Mouse (Mus musculus) neural tube, embryonic 13.5 days (tissue): ENCODE data around the gene Cul7. TPM values are rescaled to one million over a fixed set of nuclear protein-coding genes. Genes with fewer than 3 reads are reported as not detected.

Experiments used
- ATAC-seq: fragments of 200-750 bp; cut with Nextera tagmentation; 2 replicates; pipeline ENCODE4 v1.8.0; 2017; ENCODE audit warnings: low read depth, mild to moderate bottlenecking, moderate TSS enrichment, moderate library complexity
- H3K27ac ChIP-seq: fragments of 300-500 bp; sonication (generic); replicated peaks from 2 replicates; pipeline ENCODE4 v1.5.1; 2015; ENCODE audit warnings: moderate library complexity, mild to moderate bottlenecking, inconsistent platforms
- H3K27me3 ChIP-seq: fragments of 300-500 bp; sonication (generic); 2 replicates; pipeline ENCODE4 v1.6.1; 2015; ENCODE audit warnings: mild to moderate bottlenecking, inconsistent platforms
- H3K36me3 ChIP-seq: fragments of 300-500 bp; sonication (generic); 2 replicates; pipeline ENCODE4 v1.6.1; 2015; ENCODE audit warnings: mild to moderate bottlenecking, inconsistent platforms
- H3K4me1 ChIP-seq: fragments of 300-500 bp; sonication (generic); replicated peaks from 2 replicates; pipeline ENCODE4 v1.6.1; 2015; ENCODE audit warnings: inconsistent platforms
- H3K4me2 ChIP-seq: fragments of 300-500 bp; sonication (generic); 2 replicates; pipeline ENCODE4 v1.6.1; 2015; ENCODE audit warnings: inconsistent platforms, mild to moderate bottlenecking, moderate library complexity
- H3K4me3 ChIP-seq: fragments of 300-500 bp; sonication (generic); 2 replicates; pipeline ENCODE4 v1.5.1; 2015; ENCODE audit warnings: mild to moderate bottlenecking, inconsistent platforms
- H3K9ac ChIP-seq: fragments of 300-500 bp; sonication (generic); 2 replicates; pipeline ENCODE4 v1.6.1; 2015; ENCODE audit warnings: moderate library complexity, mild to moderate bottlenecking, inconsistent platforms
- H3K9me3 ChIP-seq: fragments of 300-500 bp; sonication (generic); 2 replicates; pipeline ENCODE4 v1.6.1; 2016; ENCODE audit warnings: inconsistent platforms
- WGBS: fragments of 180-500 bp; shearing (Covaris S2); methylation state at CpG from one replicate; pipeline ENCODE4 v1.1.7; 2015; 5-methylcytosine and 5-hydroxymethylcytosine counted together
- polyA plus RNA-seq: library from polyadenylated mRNA; unstranded; fragments of >200 nt; fragmentation: Nextera tagmentation; extraction: Ambion mirVana; gene quantifications from 2 replicates; pipeline ENCODE4 v1.2.1, GENCODE M21; 2015

Gene Cul7
- polyA plus RNA-seq, 1 experiment from 2014 or later, result 40.0 TPM

- Histone ChIP-seq H3K9ac (peak overlapping the region; percentile 60), H3K9me3 (no peaks in the 10 kb centered on the region), H3K4me3 (no peak overlapping the region), H3K36me3 (no peaks in the 10 kb centered on the region), H3K4me2 (peak overlapping the region; percentile 36), H3K27ac (peak overlapping the region; percentile 84), H3K27me3 (no peaks in the 10 kb centered on the region), H3K4me1 (peaks cover 73% of the 10 kb centered on the region)
- ATAC-seq, result no peak
- WGBS, result 9% methylated on average over 6 of the region's 6 CpGs
These were observed 31.8 kb upstream of the Cul7 start for GRCm38 (mm10) chr17:46618394-46618768.

GRCm38 (mm10) chr17:46618769-46619682 lies 31.1 kb upstream of the Cul7 start:
- 7% methylated on average over 27 of the region's 27 CpGs for WGBS
- H3K9me3 ChIP-seq, result no peaks in the 10 kb centered on the region
- no peaks in the 10 kb centered on the region for H3K36me3 ChIP-seq
- H3K4me2 ChIP-seq, result peak overlapping the region; percentile 36
- H3K27me3 ChIP-seq, result no peaks in the 10 kb centered on the region
- H3K4me1 ChIP-seq, result peaks cover 73% of the 10 kb centered on the region
- peak overlapping the region; percentile 5; the same call in 1 of the 2 replicates for H3K4me3 ChIP-seq
- 0 out of 2 replicates have a peak, but pooled peaks have one; percentile 34 for ATAC-seq
- peak overlapping the region; percentile 84 for H3K27ac ChIP-seq
- peak overlapping the region; percentile 60 for H3K9ac ChIP-seq

GRCm38 (mm10) chr17:46619683-46620357 lies 30.3 kb upstream of the Cul7 start:
- no peaks in the 10 kb centered on the region for H3K36me3 ChIP-seq
- H3K4me1 ChIP-seq, result peaks cover 79% of the 10 kb centered on the region
- ATAC-seq, result no peak

DNA sequence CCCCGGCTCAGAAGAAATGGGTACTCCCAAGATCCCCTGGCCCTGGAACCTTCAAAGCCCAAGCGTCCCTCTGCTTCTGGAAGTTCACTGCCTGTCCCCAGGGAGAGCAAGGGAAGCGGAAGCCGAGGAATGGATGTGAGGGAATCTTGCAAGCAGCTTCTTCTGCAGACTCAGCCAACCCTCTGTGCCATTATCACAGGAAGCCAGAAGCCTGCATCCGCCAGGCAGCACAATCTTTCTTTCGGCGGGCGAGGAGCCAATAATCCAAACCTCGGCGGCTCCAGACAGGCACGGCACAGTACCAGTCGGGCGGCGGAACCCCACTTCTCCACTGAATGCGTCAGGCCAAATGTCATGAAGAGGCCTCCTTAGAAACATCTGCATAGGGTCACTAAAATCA lies 28.8 kb upstream of the Cul7 start:
- Histone ChIP-seq H3K36me3 (no peaks in the 10 kb centered on the region), H3K9me3 (no peaks in the 10 kb centered on the region), H3K27me3 (no peaks in the 10 kb centered on the region), H3K4me3 (no peak overlapping the region), H3K9ac (peak overlapping the region; percentile 47), H3K4me2 (peak overlapping the region; percentile 26), H3K4me1 (peaks cover 93% of the 10 kb centered on the region), H3K27ac (peak overlapping the region; percentile 74)
- 44% methylated on average over 15 of the region's 15 CpGs for WGBS
- ATAC-seq, result no peak

More at GRCm38 (mm10) chr17:46619683-46620357, 30.3 kb upstream of the Cul7 start:
- Histone ChIP-seq H3K9me3 (no peaks in the 10 kb centered on the region), H3K4me3 (no peak overlapping the region), H3K9ac (peak overlapping the region; percentile 60), H3K27ac (peak overlapping the region; percentile 84), H3K4me2 (peak overlapping the region; percentile 36), H3K27me3 (no peaks in the 10 kb centered on the region)
- 18% methylated on average over 16 of the region's 16 CpGs for WGBS

DNA sequence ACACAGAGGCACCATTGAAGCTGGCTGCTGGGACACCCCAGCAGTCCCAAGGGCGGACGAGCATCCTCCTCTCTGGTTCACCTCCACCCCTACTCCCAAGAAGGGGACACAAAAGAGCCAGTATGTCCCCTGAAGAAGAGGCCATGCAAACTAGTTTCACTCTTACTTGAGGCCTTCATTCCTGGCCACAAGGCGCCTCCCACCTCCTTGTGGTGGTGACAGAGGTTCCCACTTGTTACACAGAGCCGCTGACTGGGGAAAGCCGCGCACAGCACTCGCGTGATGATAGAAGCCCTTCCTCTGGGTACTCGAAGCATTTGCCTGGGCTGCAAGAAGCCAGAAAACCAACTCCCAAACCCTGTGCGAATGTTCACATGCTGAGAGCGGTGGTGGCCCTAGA lies 27.9 kb upstream of the Cul7 start:
- WGBS, result 78% methylated on average over 11 of the region's 11 CpGs
- Histone ChIP-seq H3K4me2 (no peak overlapping the region), H3K27me3 (no peaks in the 10 kb centered on the region), H3K9ac (no peak overlapping the region), H3K36me3 (no peaks in the 10 kb centered on the region), H3K4me1 (peaks cover 97% of the 10 kb centered on the region), H3K27ac (0 out of 2 replicates have a peak overlapping the region, but pooled peaks have one; percentile 74), H3K4me3 (no peak overlapping the region), H3K9me3 (no peaks in the 10 kb centered on the region)
- ATAC-seq, result no peak

GRCm38 (mm10) chr17:46623819-46624557 lies 26.1 kb upstream of the Cul7 start:
- Histone ChIP-seq H3K4me1 (peaks cover 91% of the 10 kb centered on the region), H3K36me3 (no peaks in the 10 kb centered on the region), H3K27ac (0 out of 2 replicates have a peak overlapping the region, but pooled peaks have one; percentile 28), H3K4me2 (peak overlapping the region; percentile 27; the same call in 1 of the 2 replicates), H3K9me3 (no peaks in the 10 kb centered on the region), H3K9ac (peak overlapping the region; percentile 55), H3K4me3 (no peak overlapping the region), H3K27me3 (no peaks in the 10 kb centered on the region)
- WGBS, result 20% methylated on average over 10 of the region's 10 CpGs
- no peak for ATAC-seq

DNA sequence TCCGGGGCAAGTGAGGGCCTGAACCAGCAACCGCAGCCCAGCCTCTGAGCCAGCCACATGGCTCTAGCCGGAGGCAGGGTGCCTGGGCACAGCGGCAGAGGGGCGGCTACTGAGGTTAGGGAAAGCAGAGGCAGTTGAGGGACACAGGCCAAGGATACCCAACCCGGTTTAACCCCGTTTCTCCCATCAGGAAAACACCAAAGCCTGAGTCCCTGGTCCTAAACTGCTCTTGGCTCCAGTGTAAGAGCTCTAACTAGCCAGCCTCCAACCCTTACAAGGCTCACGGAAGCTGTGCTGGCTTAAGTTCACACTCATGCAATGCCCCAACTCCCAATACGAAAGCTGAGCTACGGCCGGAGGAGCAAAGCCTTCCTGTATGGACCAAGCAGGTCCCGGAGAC lies 25.5 kb upstream of the Cul7 start:
- ATAC-seq, result no peak
- no peaks in the 10 kb centered on the region for H3K27me3 ChIP-seq
- H3K9me3 ChIP-seq, result no peaks in the 10 kb centered on the region
- 0 out of 2 replicates have a peak overlapping the region, but pooled peaks have one; percentile 13 for H3K27ac ChIP-seq
- H3K9ac ChIP-seq, result peak overlapping the region; percentile 55
- H3K4me2 ChIP-seq, result peak overlapping the region; percentile 27; the same call in 1 of the 2 replicates
- peaks cover 86% of the 10 kb centered on the region for H3K4me1 ChIP-seq
- no peak overlapping the region for H3K4me3 ChIP-seq
- H3K36me3 ChIP-seq, result no peaks in the 10 kb centered on the region
- 48% methylated on average over 12 of the region's 12 CpGs for WGBS

GRCm38 (mm10) chr17:46627409-46627808 lies 22.7 kb upstream of the Cul7 start:
- 20% methylated on average over 6 of the region's 6 CpGs for WGBS
- H3K27ac ChIP-seq, result no peak overlapping the region
- no peaks in the 10 kb centered on the region for H3K27me3 ChIP-seq
- peak overlapping the region; percentile 98 for H3K4me3 ChIP-seq
- H3K4me2 ChIP-seq, result peak overlapping the region; percentile 82
- H3K36me3 ChIP-seq, result peaks cover 20% of the 10 kb centered on the region
- peak overlapping the region; percentile 99 for H3K9ac ChIP-seq
- H3K4me1 ChIP-seq, result peaks cover 74% of the 10 kb centered on the region
- ATAC-seq, result no peak
- no peaks in the 10 kb centered on the region for H3K9me3 ChIP-seq

DNA sequence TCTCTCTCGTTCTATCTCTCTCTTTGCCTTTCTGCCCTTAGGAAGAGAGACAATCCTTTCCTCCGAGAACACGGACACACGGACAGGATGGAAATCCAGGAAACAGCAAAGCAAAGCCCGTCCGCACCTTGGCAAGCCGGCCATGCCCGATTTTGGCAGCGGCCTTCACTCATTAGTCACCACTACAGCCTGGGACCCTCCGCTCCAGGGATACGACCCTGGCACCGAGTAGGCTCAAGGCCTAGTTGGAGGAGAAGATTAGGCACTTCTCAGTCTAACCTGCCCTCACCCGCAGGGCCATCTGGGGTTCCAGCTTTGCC lies 21.7 kb upstream of the Cul7 start:
- Histone ChIP-seq H3K4me2 (peak overlapping the region; percentile 82), H3K27me3 (no peaks in the 10 kb centered on the region), H3K4me3 (peak overlapping the region; percentile 98), H3K4me1 (peaks cover 66% of the 10 kb centered on the region), H3K9ac (peak overlapping the region; percentile 99), H3K36me3 (peaks cover 30% of the 10 kb centered on the region), H3K27ac (peak overlapping the region; percentile 93), H3K9me3 (no peaks in the 10 kb centered on the region)
- WGBS, result under 1% methylated on average over 13 of the region's 13 CpGs
- ATAC-seq, result peak; percentile 23

DNA sequence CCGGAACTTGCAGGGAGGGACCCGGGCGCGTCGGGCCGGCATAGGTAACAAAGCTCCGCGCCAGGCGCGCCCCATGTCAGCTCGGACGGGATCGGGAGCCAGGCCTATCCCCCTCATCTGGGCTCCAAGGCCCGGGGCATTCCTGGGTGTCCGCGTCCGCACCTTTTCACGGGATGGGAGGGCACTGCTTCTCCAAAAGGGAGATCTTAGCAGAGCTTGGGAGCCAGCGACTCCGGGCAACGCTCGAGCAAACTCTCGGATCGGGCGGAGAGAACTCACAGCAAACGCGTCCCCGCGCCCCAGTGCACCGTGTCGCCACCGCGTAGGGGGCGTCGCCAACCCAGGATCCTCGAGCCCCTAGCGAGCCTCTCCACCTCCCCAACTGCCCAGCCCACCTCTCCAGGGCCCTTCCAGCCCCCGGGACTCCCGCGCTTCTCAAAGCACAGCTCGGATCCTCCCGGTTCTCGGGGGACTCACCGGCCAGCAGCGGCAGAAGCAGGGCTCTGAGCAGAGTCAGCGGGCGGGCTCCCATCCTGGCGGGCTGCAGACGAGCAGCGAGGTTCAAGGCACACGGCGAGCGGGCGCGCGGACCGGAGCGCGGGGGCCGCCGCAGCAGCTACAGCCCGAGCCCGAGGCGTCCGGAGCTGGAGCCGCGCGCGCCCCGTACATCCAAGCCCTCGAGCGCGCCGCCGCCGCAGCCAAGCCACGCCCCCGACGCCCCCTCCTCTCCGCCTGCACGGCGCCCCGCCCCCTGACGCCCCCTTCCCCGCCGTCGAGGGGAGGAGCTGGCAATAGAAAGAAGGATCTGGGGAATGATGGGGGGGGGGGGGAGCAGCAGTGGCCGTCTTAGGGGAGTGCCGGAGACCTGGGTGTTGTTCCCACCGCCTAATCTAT lies 21.1 kb upstream of the Cul7 start, which contains the start of gene Ptk7:
Gene Ptk7, minus strand, starts transcription at position 714 of the 894 bp plus-strand sequence.
- Histone ChIP-seq H3K4me3 (peak within 1 kb of the TSS; percentile 98), H3K4me2 (peak within 1 kb of the TSS; percentile 82), H3K27me3 (no peaks in the 10 kb centered on the region), H3K27ac (peak within 1 kb of the TSS; percentile 93), H3K36me3 (peaks cover 36% of the 10 kb centered on the region), H3K9ac (peak within 1 kb of the TSS; percentile 99), H3K9me3 (no peaks in the 10 kb centered on the region), H3K4me1 (peaks cover 60% of the 10 kb centered on the region)
- under 1% methylated on average over 82 of the region's 90 CpGs for WGBS
- ATAC-seq, result peak; percentile 79
